Comparison of ENCODE assay signal across 12 mouse cellular contexts in genomic region chr9:107917895-107918608, GRCm38 (mm10). TPM values are rescaled to one million over a fixed set of nuclear protein-coding genes. Genes with fewer than 3 reads are reported as not detected.
A peak's percentile ranks its signal among the peaks of the same experiment; 100 is the strongest.
DNase-seq lines count a peak whose midpoint lies in the region; ATAC-seq lines count a peak whose summit lies in the region.
"Had no signal": no experiment of that assay in that cellular context is flagged by ENCODE, and none has a peak within 500 bp of the region (broad histone marks: within the 10 kb centered on the region; RNA-seq: fewer than 3 reads in every experiment).

No protein-coding gene starts in this region.

- H3K4me3 ChIP-seq in embryonic facial prominence, embryonic 13.5 days, result no peak overlapping the region
- H3K4me3 ChIP-seq in midbrain, embryonic 16.5 days (ENCODE audit: low read depth, low read length), result no peak overlapping the region
- H3K4me3 ChIP-seq: gastrocnemius, adult 2 months; liver, embryonic 13.5 days had no signal

- H3K36me3 ChIP-seq in embryonic facial prominence, embryonic 13.5 days, result peaks cover 11% of the 10 kb centered on the region
- H3K36me3 ChIP-seq in midbrain, embryonic 16.5 days (ENCODE audit: control insufficient read depth, insufficient read depth, low read length), result no peaks in the 10 kb centered on the region
- H3K36me3 ChIP-seq: liver, embryonic 13.5 days had no signal

- H3K4me1 ChIP-seq in embryonic facial prominence, embryonic 13.5 days, result peaks cover 21% of the 10 kb centered on the region
- peaks cover 16% of the 10 kb centered on the region for H3K4me1 ChIP-seq in midbrain, embryonic 16.5 days (ENCODE audit: control insufficient read depth, insufficient read depth, low read length)
- H3K4me1 ChIP-seq: liver, embryonic 13.5 days had no signal

- H3K27me3 ChIP-seq in embryonic facial prominence, embryonic 13.5 days, result no peaks in the 10 kb centered on the region
- H3K27me3 ChIP-seq in midbrain, embryonic 16.5 days (ENCODE audit: control insufficient read depth, insufficient read depth, low read depth, low read length), result no peaks in the 10 kb centered on the region

- ATAC-seq in embryonic facial prominence, embryonic 13.5 days (ENCODE audit: insufficient number of reproducible peaks, insufficient read depth, low FRiP score, low TSS enrichment, low read depth), result peak; percentile 39; the same call in 1 of the 2 replicates
- ATAC-seq in midbrain, embryonic 16.5 days, result peak; percentile 59
- ATAC-seq in erythroid progenitor cell, adult 5-6 weeks (replicated peaks; ENCODE audit: low FRiP score, poor library complexity, severe bottlenecking), result no peak

- peak overlapping the region; percentile 16; the same call in 1 of the 2 replicates for H3K9ac ChIP-seq in embryonic facial prominence, embryonic 13.5 days
- H3K9ac ChIP-seq in midbrain, embryonic 16.5 days (ENCODE audit: low read depth, low read length), result 0 out of 2 replicates have a peak overlapping the region, but pooled peaks have one; percentile 12
- H3K9ac ChIP-seq: liver, embryonic 13.5 days had no signal

- 25% methylated on average over 13 of the region's 13 CpGs for WGBS in embryonic facial prominence, embryonic 13.5 days
- WGBS in midbrain, embryonic 16.5 days, result 26% methylated on average over 13 of the region's 13 CpGs

- intact Hi-C loops in left cerebral cortex, postnatal 4 days (cut with DNase I), result no loop called here

- no peaks in the 10 kb centered on the region for H3K9me3 ChIP-seq in embryonic facial prominence, embryonic 13.5 days
- H3K9me3 ChIP-seq in midbrain, embryonic 16.5 days (replicated peaks; ENCODE audit: control insufficient read depth, low read length, poor library complexity, severe bottlenecking), result no peaks in the 10 kb centered on the region
- H3K9me3 ChIP-seq: liver, embryonic 13.5 days had no signal

- DNase-seq in adrenal gland, postnatal 14 days, result peak; percentile 15
- DNase-seq in adrenal gland, postnatal 25 days, result no peak
- peak; percentile 45 to 54 for DNase-seq in left cerebral cortex, adult 18-20 months (ENCODE audit: low spot score in 2 of 2)
- DNase-seq in left cerebral cortex, postnatal 4 days, result no peak
- no peak for DNase-seq in ovary, adult 18-20 months (ENCODE audit: low spot score)
- DNase-seq: cerebellum, adult 18-20 months; gastrocnemius, adult 2 months; liver, embryonic 13.5 days had no signal

- H3K27ac ChIP-seq in embryonic facial prominence, embryonic 13.5 days, result peak overlapping the region; percentile 77
- peak overlapping the region; percentile 66 for H3K27ac ChIP-seq in midbrain, embryonic 16.5 days (ENCODE audit: low read length)
- H3K27ac ChIP-seq: gastrocnemius, adult 2 months; liver, embryonic 13.5 days had no signal

- peak overlapping the region; percentile 26 for H3K4me2 ChIP-seq in embryonic facial prominence, embryonic 13.5 days
- H3K4me2 ChIP-seq in midbrain, embryonic 16.5 days (ENCODE audit: low read length), result peak overlapping the region; percentile 19; the same call in 1 of the 2 replicates
- H3K4me2 ChIP-seq: liver, embryonic 13.5 days had no signal

RNA-seq across cellular contexts. Expression of gene Actl11, which starts 10.2 kb away (rescaled TPM):
- total RNA-seq in adrenal gland, postnatal 14 days (2021), result not detected in 2 replicates
- not detected in 2 replicates for total RNA-seq in adrenal gland, postnatal 25 days (2021)
- not detected for total RNA-seq in left cerebral cortex, adult 18-20 months (2021)
- not detected for total RNA-seq in left cerebral cortex, postnatal 4 days (2021)
- not detected in 2 replicates for polyA plus RNA-seq in embryonic facial prominence, embryonic 13.5 days (2015; fragmentation: Nextera tagmentation; extraction: Ambion mirVana)
- not detected in 2 replicates for polyA plus RNA-seq in midbrain, embryonic 16.5 days (2015; fragmentation: Nextera tagmentation; extraction: Ambion mirVana)
- total RNA-seq in erythroid progenitor cell, adult 5-6 weeks (2015; ENCODE audit: low replicate concordance), result not detected in 2 replicates
- not detected in 2 replicates for total RNA-seq in erythroid progenitor cell, adult 5-6 weeks (2017; ENCODE audit: low replicate concordance)
- total RNA-seq: gastrocnemius, adult 2 months had no signal
- polyA plus RNA-seq: liver, embryonic 13.5 days; neural tube, embryonic 14.5 days had no signal

RNA-seq across cellular contexts. Expression of gene Mst1r, which starts 11.4 kb away (rescaled TPM):
- 5.0 and 8.7 TPM in 2 replicates for total RNA-seq in adrenal gland, postnatal 14 days (2021)
- total RNA-seq in adrenal gland, postnatal 25 days (2021), result 8.3 and 18.7 TPM in 2 replicates
- 1 to 10 TPM in 1 of 2 experiments, under 1 TPM in 1; 0.89 to 1.2 TPM for total RNA-seq in left cerebral cortex, adult 18-20 months (2021)
- total RNA-seq in left cerebral cortex, postnatal 4 days (2021), result 1 to 10 TPM; 2.2 to 3.6 TPM
- 5.1 and 6.3 TPM in 2 replicates for polyA plus RNA-seq in embryonic facial prominence, embryonic 13.5 days (2015; fragmentation: Nextera tagmentation; extraction: Ambion mirVana)
- polyA plus RNA-seq in midbrain, embryonic 16.5 days (2015; fragmentation: Nextera tagmentation; extraction: Ambion mirVana), result 1.4 and 2.6 TPM in 2 replicates
- not detected in 2 replicates for total RNA-seq in erythroid progenitor cell, adult 5-6 weeks (2015; ENCODE audit: low replicate concordance)
- not detected in 2 replicates for total RNA-seq in erythroid progenitor cell, adult 5-6 weeks (2017; ENCODE audit: low replicate concordance)

RNA-seq across cellular contexts. Expression of gene Camkv, which starts 17.4 kb away (rescaled TPM):
- total RNA-seq in adrenal gland, postnatal 14 days (2021), result 1.3 and 2.3 TPM in 2 replicates
- total RNA-seq in adrenal gland, postnatal 25 days (2021), result 2.4 and 3.1 TPM in 2 replicates
- 100 to 1,000 TPM; 322 to 377 TPM for total RNA-seq in left cerebral cortex, adult 18-20 months (2021)
- total RNA-seq in left cerebral cortex, postnatal 4 days (2021), result 100 to 1,000 TPM; 333 to 354 TPM
- polyA plus RNA-seq in embryonic facial prominence, embryonic 13.5 days (2015; fragmentation: Nextera tagmentation; extraction: Ambion mirVana), result 9.1 and 9.7 TPM in 2 replicates
- 90.2 and 121 TPM in 2 replicates for polyA plus RNA-seq in midbrain, embryonic 16.5 days (2015; fragmentation: Nextera tagmentation; extraction: Ambion mirVana)
- total RNA-seq in erythroid progenitor cell, adult 5-6 weeks (2015; ENCODE audit: low replicate concordance), result not detected in 2 replicates
- 0.13 TPM in 1 of 2 replicates, not detected in the other for total RNA-seq in erythroid progenitor cell, adult 5-6 weeks (2017; ENCODE audit: low replicate concordance)

RNA-seq across cellular contexts. Expression of gene Mon1a, which starts 30.1 kb away (rescaled TPM):
- 12.3 and 14.0 TPM in 2 replicates for total RNA-seq in adrenal gland, postnatal 14 days (2021)
- total RNA-seq in adrenal gland, postnatal 25 days (2021), result 15.8 and 18.9 TPM in 2 replicates
- 10 to 100 TPM; 27.1 to 28.1 TPM for total RNA-seq in left cerebral cortex, adult 18-20 months (2021)
- 10 to 100 TPM; 15.2 to 16.1 TPM for total RNA-seq in left cerebral cortex, postnatal 4 days (2021)
- 14.7 and 14.9 TPM in 2 replicates for polyA plus RNA-seq in embryonic facial prominence, embryonic 13.5 days (2015; fragmentation: Nextera tagmentation; extraction: Ambion mirVana)
- polyA plus RNA-seq in midbrain, embryonic 16.5 days (2015; fragmentation: Nextera tagmentation; extraction: Ambion mirVana), result 23.3 and 23.4 TPM in 2 replicates
- not detected in 2 replicates for total RNA-seq in erythroid progenitor cell, adult 5-6 weeks (2015; ENCODE audit: low replicate concordance)
- 0.64 and 3.3 TPM in 2 replicates for total RNA-seq in erythroid progenitor cell, adult 5-6 weeks (2017; ENCODE audit: low replicate concordance)

RNA-seq across cellular contexts. Expression of gene Traip, which starts 31.9 kb away (rescaled TPM):
- total RNA-seq in adrenal gland, postnatal 14 days (2021), result 3.7 and 5.7 TPM in 2 replicates
- total RNA-seq in adrenal gland, postnatal 25 days (2021), result 5.1 and 5.3 TPM in 2 replicates
- 1 to 10 TPM; 7.5 to 9.1 TPM for total RNA-seq in left cerebral cortex, adult 18-20 months (2021)
- total RNA-seq in left cerebral cortex, postnatal 4 days (2021), result 10 to 100 TPM; 21.2 to 21.3 TPM
- polyA plus RNA-seq in embryonic facial prominence, embryonic 13.5 days (2015; fragmentation: Nextera tagmentation; extraction: Ambion mirVana), result 23.8 and 29.0 TPM in 2 replicates
- 10.0 and 12.6 TPM in 2 replicates for polyA plus RNA-seq in midbrain, embryonic 16.5 days (2015; fragmentation: Nextera tagmentation; extraction: Ambion mirVana)
- total RNA-seq in erythroid progenitor cell, adult 5-6 weeks (2015; ENCODE audit: low replicate concordance), result 12.6 and 19.3 TPM in 2 replicates
- 50.4 and 51.5 TPM in 2 replicates for total RNA-seq in erythroid progenitor cell, adult 5-6 weeks (2017; ENCODE audit: low replicate concordance)

Comparison
In these comparisons a context has a peak if more than half of its experiments do, and no peak if none do; other contexts are left out.
1. DNase-seq: peak in adrenal gland, postnatal 14 days (single experiment) and left cerebral cortex, adult 18-20 months (2 of 2); none in adrenal gland, postnatal 25 days (single experiment), left cerebral cortex, postnatal 4 days (single experiment) and ovary, adult 18-20 months (single experiment).
2. RNA of gene Camkv, which starts 17.4 kb away (total RNA-seq): 322 to 377 TPM in left cerebral cortex, adult 18-20 months and 333 to 354 TPM in left cerebral cortex, postnatal 4 days; 2.4 to 3.1 TPM in adrenal gland, postnatal 25 days, 1.3 to 2.3 TPM in adrenal gland, postnatal 14 days and 0.13 TPM in erythroid progenitor cell, adult 5-6 weeks; every median in the first group is over 10 times any median in the second.